Mouse (Mus musculus) forebrain, embryonic 14.5 days (tissue): ENCODE data around the gene Gm20388. TPM values are rescaled to one million over a fixed set of nuclear protein-coding genes. Genes with fewer than 3 reads are reported as not detected.
A peak's percentile ranks its signal among the peaks of the same experiment; 100 is the strongest.

Experiments used
- ATAC-seq: fragments of 200-750 bp; cut with Nextera tagmentation; 2 replicates; pipeline ENCODE4 v1.8.0; 2017; ENCODE audit warnings: mild to moderate bottlenecking, moderate library complexity
- DNase-seq: peaks from one replicate; pipeline ENCODE4 v3.0.0-alpha.2; 2015; ENCODE audit warnings: low spot score
- H3K27ac ChIP-seq: fragments of 300-500 bp; sonication (generic); 2 replicates; pipeline ENCODE4 v1.5.1; 2014; ENCODE audit warnings: low read depth, mild to moderate bottlenecking, control low read depth, low read length, moderate library complexity
- H3K27me3 ChIP-seq: fragments of 300-500 bp; sonication (generic); replicated peaks from 2 replicates; pipeline ENCODE4 v1.6.1; 2014; ENCODE audit warnings: low read length, control low read depth, mixed read lengths; ENCODE audit not compliant: control insufficient read depth, insufficient read depth
- H3K36me3 ChIP-seq: fragments of 300-500 bp; sonication (generic); 2 replicates; pipeline ENCODE4 v1.6.1; 2014; ENCODE audit warnings: low read length, control low read depth; ENCODE audit not compliant: control insufficient read depth, insufficient read depth
- H3K4me1 ChIP-seq: fragments of 300-500 bp; sonication (generic); 2 replicates; pipeline ENCODE4 v1.6.1; 2014; ENCODE audit warnings: antibody characterized with exemption, low read length, control low read depth; ENCODE audit not compliant: control insufficient read depth, insufficient read depth
- H3K4me2 ChIP-seq: fragments of 300-500 bp; sonication (generic); 2 replicates; pipeline ENCODE4 v1.6.1; 2014; ENCODE audit warnings: mild to moderate bottlenecking, control low read depth, low read length
- H3K4me3 ChIP-seq: fragments of 300-500 bp; sonication (generic); 2 replicates; pipeline ENCODE4 v1.5.1; 2014; ENCODE audit warnings: low read depth, low read length, control low read depth
- H3K9ac ChIP-seq: fragments of 300-500 bp; sonication (generic); 2 replicates; pipeline ENCODE4 v1.6.1; 2014; ENCODE audit warnings: mild to moderate bottlenecking, low read length, control low read depth, moderate library complexity
- H3K9me3 ChIP-seq: fragments of 300-500 bp; sonication (generic); replicated peaks from 2 replicates; pipeline ENCODE4 v1.6.1; 2016; ENCODE audit warnings: low read length, control low read depth, mixed read lengths; ENCODE audit not compliant: control insufficient read depth
- WGBS: fragments of 180-500 bp; shearing (Covaris S2); extraction: QIAGEN DNeasy Blood & Tissue Kit; methylation state at CpG from one replicate; pipeline ENCODE4 v1.1.7; 2014; 5-methylcytosine and 5-hydroxymethylcytosine counted together
- polyA plus RNA-seq: library from polyadenylated mRNA; unstranded; fragments of >200 nt; fragmentation: Nextera tagmentation; extraction: Ambion mirVana; gene quantifications from 2 replicates; pipeline ENCODE4 v1.2.1, GENCODE M21; 2014

Gm20388 gene
- polyA plus RNA-seq, 1 experiment from 2014 or later: 7.4 TPM

DNA sequence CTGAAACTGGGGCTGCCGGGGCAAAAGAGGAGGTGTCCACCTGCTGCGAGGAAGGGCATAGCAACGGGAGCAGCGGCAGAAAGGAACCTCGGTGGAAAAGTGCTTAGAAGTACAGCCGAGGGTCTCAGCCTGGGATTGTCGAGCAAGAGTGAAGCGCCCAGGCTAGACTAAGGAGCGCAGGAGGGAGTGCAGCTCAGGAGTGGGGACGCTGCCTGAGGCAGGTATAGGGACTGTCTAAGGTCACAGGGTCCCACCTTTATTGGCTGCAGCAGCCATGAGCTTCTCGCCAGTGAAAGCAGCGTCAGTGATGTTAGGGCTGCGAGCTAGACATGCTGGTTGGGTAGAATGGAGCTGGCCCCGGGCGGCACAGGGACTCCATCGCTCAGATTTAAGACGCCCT is 3207.1 kb downstream of the Gm20388 start:
- H3K4me2 ChIP-seq: peak overlapping the region; percentile 75
- H3K4me1 ChIP-seq: peaks cover 4% of the 10 kb centered on the region; the same call in 1 of the 2 replicates
- DNase-seq (no peak), ATAC-seq (no peak)
- H3K9me3 ChIP-seq: no peaks in the 10 kb centered on the region
- peak overlapping the region; percentile 54; the same call in 1 of the 2 replicates for H3K9ac ChIP-seq
- no peak overlapping the region for H3K27ac ChIP-seq
- WGBS: 3% methylated on average over 17 of the region's 17 CpGs
- peak overlapping the region; percentile 42 for H3K4me3 ChIP-seq
- peaks cover 41% of the 10 kb centered on the region for H3K27me3 ChIP-seq
- no peaks in the 10 kb centered on the region for H3K36me3 ChIP-seq

DNA sequence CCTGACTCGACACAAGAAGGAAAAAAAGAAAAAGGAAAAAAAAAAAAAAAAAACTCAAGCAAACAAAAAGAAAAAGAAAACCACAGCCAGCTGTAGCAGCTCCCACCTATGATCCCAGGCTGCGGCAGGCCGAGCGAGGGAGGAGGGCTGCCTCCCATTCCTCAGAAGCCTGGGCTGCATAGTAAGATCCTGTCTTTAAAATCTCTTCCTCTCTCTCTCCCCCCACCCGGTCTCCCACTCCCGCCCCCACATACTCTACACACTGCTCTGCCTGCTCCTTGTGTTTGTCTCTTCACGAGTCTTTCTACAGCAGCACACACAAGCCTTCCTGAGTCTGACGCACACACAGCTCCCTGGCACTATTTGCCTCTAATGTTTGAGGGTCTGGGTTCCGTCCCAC is 3211.4 kb downstream of the Gm20388 start:
- Histone ChIP-seq H3K36me3 (no peaks in the 10 kb centered on the region), H3K27me3 (peaks cover 34% of the 10 kb centered on the region), H3K4me1 (peaks cover 4% of the 10 kb centered on the region; the same call in 1 of the 2 replicates), H3K27ac (no peak overlapping the region), H3K9me3 (no peaks in the 10 kb centered on the region), H3K9ac (no peak overlapping the region), H3K4me2 (no peak overlapping the region), H3K4me3 (no peak overlapping the region)
- WGBS: 71% methylated on average over 9 of the region's 9 CpGs
- ATAC-seq: no peak
- no peak for DNase-seq

DNA sequence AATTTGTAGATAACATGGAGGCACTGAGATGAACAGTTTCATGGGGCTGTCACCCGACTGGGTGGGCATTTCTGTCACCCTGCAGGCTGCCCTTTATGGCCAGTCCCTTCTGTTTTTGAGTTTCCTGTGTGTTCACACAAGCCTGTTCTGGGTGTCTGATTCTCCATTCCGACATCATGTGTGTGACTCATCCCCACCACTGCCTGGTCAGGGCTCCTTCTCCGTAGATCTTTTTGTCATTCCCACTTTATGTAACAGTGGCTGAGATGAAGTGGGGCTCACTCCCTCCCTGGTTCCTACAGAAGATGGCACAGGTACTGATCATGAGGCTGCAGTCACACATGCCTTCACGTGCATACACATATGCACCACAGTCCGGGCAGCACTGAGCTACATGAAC is 3212.0 kb downstream of the Gm20388 start:
- Histone ChIP-seq H3K4me3 (no peak overlapping the region), H3K9me3 (no peaks in the 10 kb centered on the region), H3K4me2 (no peak overlapping the region), H3K36me3 (no peaks in the 10 kb centered on the region), H3K27ac (no peak overlapping the region), H3K4me1 (peaks cover 4% of the 10 kb centered on the region; the same call in 1 of the 2 replicates), H3K27me3 (peaks cover 28% of the 10 kb centered on the region), H3K9ac (no peak overlapping the region)
- ATAC-seq (no peak), DNase-seq (no peak)
- WGBS: 81% methylated on average over 5 of the region's 5 CpGs

DNA sequence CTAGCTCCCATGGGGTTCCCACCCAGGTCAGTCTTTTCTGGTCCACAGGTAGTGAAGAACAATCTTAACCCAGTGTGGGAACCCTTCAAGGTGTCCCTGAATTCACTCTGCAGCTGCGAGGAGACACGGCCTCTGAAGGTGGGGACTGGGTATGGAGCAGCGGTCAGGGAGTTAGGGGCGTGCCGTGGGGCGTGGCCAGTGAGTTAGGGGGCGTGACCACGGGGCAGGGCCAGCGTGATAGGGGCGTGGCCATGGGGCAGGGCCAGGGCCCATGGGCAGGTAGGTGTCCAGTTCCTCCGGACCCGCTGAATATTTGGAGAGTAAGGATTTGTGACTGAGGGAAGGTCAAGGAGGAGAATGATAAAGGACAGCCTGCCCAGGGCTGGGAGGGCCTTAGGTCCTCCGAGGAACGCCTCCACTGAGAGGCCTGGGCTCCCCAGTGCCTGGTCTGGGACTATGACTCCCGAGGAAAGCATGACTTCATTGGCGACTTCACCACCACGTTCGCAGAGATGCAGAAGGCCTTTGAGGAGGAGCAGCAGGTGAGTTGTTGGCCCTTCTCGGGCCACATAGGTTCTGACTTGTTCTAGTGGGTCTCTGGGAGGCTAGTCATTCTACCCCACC is 3215.7 kb downstream of the Gm20388 start:
- ATAC-seq: no peak
- DNase-seq: no peak
- WGBS: 6% methylated on average over 19 of the region's 19 CpGs

DNA sequence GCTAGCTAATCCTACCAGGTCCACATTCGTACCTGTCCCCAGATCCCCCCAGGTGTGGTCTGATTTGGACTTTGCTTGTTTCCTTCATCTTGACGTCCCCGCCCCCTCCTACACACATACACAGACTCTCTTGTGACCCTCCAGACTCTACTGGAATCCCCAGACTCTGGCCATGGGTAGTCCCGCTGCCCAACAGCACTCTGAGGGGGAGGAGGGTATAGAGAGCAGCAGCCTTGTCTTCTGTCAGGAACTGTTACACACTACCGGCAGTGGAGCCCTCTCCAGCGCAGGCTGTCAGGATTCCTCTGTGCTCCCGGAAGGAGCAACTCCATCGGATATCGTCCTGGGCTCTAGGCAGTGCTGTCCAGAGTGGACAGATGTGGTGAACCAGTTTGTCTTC is 3220.4 kb downstream of the Gm20388 start:
- no peak overlapping the region for H3K4me2 ChIP-seq
- no peak for DNase-seq
- H3K4me1 ChIP-seq: peaks cover 17% of the 10 kb centered on the region
- H3K27ac ChIP-seq: no peak overlapping the region
- H3K9me3 ChIP-seq: 0 out of 2 replicates have a peak, but pooled peaks cover 2% of the 10 kb centered on the region
- no peak for ATAC-seq
- 0 out of 2 replicates have a peak, but pooled peaks cover 3% of the 10 kb centered on the region for H3K27me3 ChIP-seq
- 79% methylated on average over 9 of the region's 9 CpGs for WGBS
- no peak overlapping the region for H3K4me3 ChIP-seq
- no peaks in the 10 kb centered on the region for H3K36me3 ChIP-seq
- no peak overlapping the region for H3K9ac ChIP-seq

More for the DNA sequence above, 3215.7 kb downstream of the Gm20388 start:
- Histone ChIP-seq H3K27me3 (0 out of 2 replicates have a peak, but pooled peaks cover 8% of the 10 kb centered on the region), H3K9me3 (no peaks in the 10 kb centered on the region), H3K4me3 (no peak overlapping the region), H3K4me2 (no peak overlapping the region), H3K27ac (no peak overlapping the region), H3K36me3 (no peaks in the 10 kb centered on the region), H3K4me1 (no peaks in the 10 kb centered on the region), H3K9ac (no peak overlapping the region)

DNA sequence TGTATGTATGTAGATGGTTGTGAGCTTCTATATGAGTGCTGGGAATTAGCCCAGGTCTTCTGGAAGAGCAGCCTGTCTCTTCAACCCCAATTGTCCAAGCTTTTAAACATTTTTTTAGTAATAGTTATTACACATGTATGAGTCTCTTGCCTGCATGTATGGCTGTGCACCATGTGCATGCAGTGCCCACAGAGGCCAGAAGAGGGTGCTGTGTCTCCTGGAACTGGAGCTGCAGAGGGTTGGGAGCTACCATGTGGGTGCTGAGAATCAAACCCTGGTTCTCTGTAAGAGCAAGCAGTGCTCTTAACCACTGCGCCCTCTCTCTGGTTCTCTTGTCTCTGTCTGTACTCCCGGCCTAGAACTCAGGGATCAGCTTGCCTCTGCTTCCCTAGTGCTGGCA is 3222.3 kb downstream of the Gm20388 start:
- DNase-seq: no peak
- H3K9ac ChIP-seq: no peak overlapping the region
- H3K36me3 ChIP-seq: no peaks in the 10 kb centered on the region
- 92% methylated on average over 2 of the region's 2 CpGs for WGBS
- peaks cover 21% of the 10 kb centered on the region for H3K4me1 ChIP-seq
- H3K9me3 ChIP-seq: 0 out of 2 replicates have a peak, but pooled peaks cover 2% of the 10 kb centered on the region
- no peak for ATAC-seq
- no peak overlapping the region for H3K4me3 ChIP-seq
- no peak overlapping the region for H3K4me2 ChIP-seq
- H3K27me3 ChIP-seq: no peaks in the 10 kb centered on the region
- no peak overlapping the region for H3K27ac ChIP-seq

DNA sequence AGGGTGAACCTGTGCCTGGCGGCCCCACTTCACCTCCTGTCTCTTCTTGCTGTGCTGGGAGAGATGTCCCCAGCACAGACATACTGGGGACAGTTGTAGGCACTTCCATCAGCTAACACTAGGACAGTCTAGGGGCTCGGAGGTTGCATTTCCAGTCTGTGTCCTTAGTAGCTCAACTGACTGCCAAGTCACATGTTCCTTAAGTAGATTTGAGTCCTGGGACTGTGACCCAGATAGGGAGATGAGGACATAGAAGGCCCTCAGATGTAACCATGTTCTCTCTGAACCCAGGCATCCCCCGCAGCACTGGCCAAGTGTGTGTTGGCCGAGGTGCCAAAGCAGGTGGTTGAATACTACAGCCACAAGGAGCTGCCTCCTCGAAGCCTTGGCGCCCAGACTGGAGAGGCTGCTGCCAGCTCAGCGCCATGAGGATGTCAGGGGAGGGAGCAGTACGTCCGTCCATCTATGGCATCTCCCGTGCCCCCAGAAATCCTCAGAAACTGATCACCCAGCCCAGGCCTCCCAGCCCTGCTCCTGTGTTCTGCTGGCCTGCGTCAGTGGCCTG is 3223.6 kb downstream of the Gm20388 start:
- no peak for ATAC-seq
- peak overlapping the region; percentile 74; the same call in 1 of the 2 replicates for H3K27ac ChIP-seq
- no peaks in the 10 kb centered on the region for H3K27me3 ChIP-seq
- 0 out of 2 replicates have a peak, but pooled peaks cover 2% of the 10 kb centered on the region for H3K9me3 ChIP-seq
- DNase-seq: no peak
- no peaks in the 10 kb centered on the region for H3K36me3 ChIP-seq
- 90% methylated on average over 11 of the region's 11 CpGs for WGBS
- H3K4me1 ChIP-seq: peaks cover 24% of the 10 kb centered on the region
- no peak overlapping the region for H3K9ac ChIP-seq
- no peak overlapping the region for H3K4me2 ChIP-seq
- no peak overlapping the region for H3K4me3 ChIP-seq

DNA sequence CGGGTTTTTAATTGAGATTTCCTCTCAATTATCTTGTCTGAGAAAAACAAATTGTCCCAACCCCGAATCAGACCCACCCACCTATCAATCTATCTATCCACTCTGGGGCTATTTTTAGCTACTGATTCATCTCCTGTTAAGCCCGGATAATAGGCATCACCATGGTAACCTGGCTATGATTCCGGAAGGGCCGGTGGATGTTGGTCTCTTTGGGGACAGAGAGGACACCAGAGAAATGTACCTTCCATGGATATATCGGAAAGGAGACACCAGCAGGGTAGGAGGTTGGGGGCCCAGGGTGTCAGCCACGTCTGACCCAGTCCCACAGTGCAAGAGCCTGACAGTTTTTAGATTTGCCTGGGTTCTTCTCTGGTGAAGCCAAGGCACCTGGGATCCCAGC is 3224.8 kb downstream of the Gm20388 start:
- Histone ChIP-seq H3K27ac (peak overlapping the region; percentile 74), H3K4me2 (peak overlapping the region; percentile 6; the same call in 1 of the 2 replicates), H3K9me3 (0 out of 2 replicates have a peak, but pooled peaks cover 2% of the 10 kb centered on the region), H3K9ac (no peak overlapping the region), H3K27me3 (no peaks in the 10 kb centered on the region), H3K36me3 (no peaks in the 10 kb centered on the region), H3K4me3 (no peak overlapping the region), H3K4me1 (peaks cover 24% of the 10 kb centered on the region)
- DNase-seq: peak; percentile 81
- 5% methylated on average over 7 of the region's 7 CpGs for WGBS
- ATAC-seq: 0 out of 2 replicates have a peak, but pooled peaks have one; percentile 13

DNA sequence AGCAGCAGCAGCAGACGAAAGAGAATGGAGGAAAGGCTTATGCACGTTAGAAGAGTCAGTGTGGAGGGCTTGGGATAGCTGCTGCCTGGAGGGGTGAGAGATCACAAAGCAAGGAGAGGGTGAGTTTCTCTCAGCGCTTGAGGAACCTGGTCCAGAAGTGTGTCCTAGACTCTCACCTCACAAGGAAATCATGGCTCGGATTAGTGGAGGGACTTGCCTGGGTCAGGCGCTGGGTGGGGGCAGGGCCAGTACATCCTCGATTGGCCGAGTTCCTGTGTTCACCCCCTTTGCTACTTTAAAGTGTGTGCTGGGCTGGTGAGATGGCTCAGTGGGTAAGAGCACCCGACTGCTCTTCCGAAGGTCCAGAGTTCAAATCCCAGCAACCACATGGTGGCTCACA is 3225.2 kb downstream of the Gm20388 start:
- no peak overlapping the region for H3K9ac ChIP-seq
- DNase-seq (no peak), ATAC-seq (no peak)
- H3K9me3 ChIP-seq: 0 out of 2 replicates have a peak, but pooled peaks cover 2% of the 10 kb centered on the region
- H3K36me3 ChIP-seq: no peaks in the 10 kb centered on the region
- no peaks in the 10 kb centered on the region for H3K27me3 ChIP-seq
- H3K4me1 ChIP-seq: peaks cover 24% of the 10 kb centered on the region
- 38% methylated on average over 9 of the region's 9 CpGs for WGBS
- no peak overlapping the region for H3K4me3 ChIP-seq
- H3K27ac ChIP-seq: peak overlapping the region; percentile 58
- peak overlapping the region; percentile 6; the same call in 1 of the 2 replicates for H3K4me2 ChIP-seq
